Comparison of ENCODE assay signal across 25 mouse cellular contexts in the genomic region with DNA sequence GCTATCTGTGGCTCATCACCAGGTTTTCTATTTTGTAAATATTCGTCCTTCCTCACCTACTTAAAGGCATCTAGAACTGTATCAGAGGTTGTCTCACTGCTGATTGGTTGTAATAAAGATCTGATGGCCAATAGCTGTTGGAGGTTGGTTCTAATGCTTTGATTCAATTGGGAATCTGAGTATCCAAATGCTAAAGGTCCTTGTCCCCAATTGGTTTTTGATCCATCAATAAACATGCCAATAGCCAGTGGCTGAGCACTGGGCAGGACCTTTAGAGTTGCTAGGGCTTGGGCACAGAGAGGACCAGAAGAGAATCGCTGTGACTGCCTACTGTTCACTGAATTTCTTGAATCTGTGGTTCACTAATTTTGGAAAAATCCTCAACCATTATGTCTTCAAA. TPM values are rescaled to one million over a fixed set of nuclear protein-coding genes. Genes with fewer than 3 reads are reported as not detected.
A peak's percentile ranks its signal among the peaks of the same experiment; 100 is the strongest.
DNase-seq lines count a peak whose midpoint lies in the region; ATAC-seq lines count a peak whose summit lies in the region.
"Had no signal": no experiment of that assay in that cellular context is flagged by ENCODE, and none has a peak within 500 bp of the region (broad histone marks: within the 10 kb centered on the region; RNA-seq: fewer than 3 reads in every experiment).

No protein-coding gene starts in this region.

- H3K36me3 ChIP-seq in midbrain, embryonic 11.5 days (ENCODE audit: control insufficient read depth, insufficient read depth, low read length) = peaks cover 3% of the 10 kb centered on the region; the same call in 1 of the 2 replicates
- peaks cover 14% of the 10 kb centered on the region for H3K36me3 ChIP-seq in midbrain, embryonic 16.5 days (ENCODE audit: control insufficient read depth, insufficient read depth, low read length)

- H3K4me1 ChIP-seq in midbrain, embryonic 11.5 days (ENCODE audit: control insufficient read depth, insufficient read depth, low read length) = no peaks in the 10 kb centered on the region
- no peaks in the 10 kb centered on the region for H3K4me1 ChIP-seq in midbrain, embryonic 16.5 days (ENCODE audit: control insufficient read depth, insufficient read depth, low read length)
- H3K4me1 ChIP-seq: embryonic facial prominence, embryonic 10.5 days; embryonic facial prominence, embryonic 13.5 days; hindbrain, embryonic 12.5 days; hindbrain, embryonic 15.5 days had no signal

- 71% methylated on average over 2 of the region's 2 CpGs for WGBS in midbrain, embryonic 11.5 days
- 69% methylated on average over 2 of the region's 2 CpGs for WGBS in midbrain, embryonic 16.5 days

- no peak overlapping the region for H3K4me2 ChIP-seq in midbrain, embryonic 11.5 days
- no peak overlapping the region for H3K4me2 ChIP-seq in midbrain, embryonic 16.5 days (ENCODE audit: low read length)
- H3K4me2 ChIP-seq: embryonic facial prominence, embryonic 13.5 days; forebrain, embryonic 13.5 days; heart, embryonic 11.5 days; hindbrain, embryonic 12.5 days; hindbrain, embryonic 15.5 days had no signal

- no peak for ATAC-seq in midbrain, embryonic 11.5 days (ENCODE audit: low FRiP score)
- no peak for ATAC-seq in midbrain, embryonic 16.5 days
- no peak for ATAC-seq in megakaryocyte, adult 5-6 weeks (ENCODE audit: poor library complexity, severe bottlenecking)
- ATAC-seq: CD4-positive, CD25-positive, alpha-beta regulatory T cell, adult 4 months; forebrain, embryonic 13.5 days; intestine, postnatal 0 days had no signal

- H3K27ac ChIP-seq in midbrain, embryonic 11.5 days (ENCODE audit: low read depth, low read length) = no peak overlapping the region
- H3K27ac ChIP-seq in midbrain, embryonic 16.5 days (ENCODE audit: low read length) = no peak overlapping the region
- H3K27ac ChIP-seq: embryonic facial prominence, embryonic 10.5 days; embryonic facial prominence, embryonic 13.5 days; forebrain, embryonic 13.5 days; gastrocnemius, adult 2 months; hindbrain, embryonic 12.5 days; hindbrain, embryonic 15.5 days had no signal

- no peak overlapping the region for H3K4me3 ChIP-seq in midbrain, embryonic 11.5 days (ENCODE audit: low read depth, low read length)
- H3K4me3 ChIP-seq in midbrain, embryonic 16.5 days (ENCODE audit: low read depth, low read length) = no peak overlapping the region
- H3K4me3 ChIP-seq: embryonic facial prominence, embryonic 10.5 days; embryonic facial prominence, embryonic 13.5 days; erythroblast, embryonic 14.5 days; forebrain, embryonic 13.5 days; gastrocnemius, adult 2 months; hindbrain, embryonic 12.5 days; hindbrain, embryonic 15.5 days had no signal

- DNase-seq in midbrain, embryonic 11.5 days (ENCODE audit: low spot score, missing footprints) = peak; percentile 2
- peak; percentile 83 for DNase-seq in ES-CJ7 (ENCODE audit: low read depth, low spot score)
- peak; percentile 81 for DNase-seq in ZHBTc4 (ENCODE audit: low read depth, low spot score)
- DNase-seq in cerebellum, adult 18-20 months = no peak
- DNase-seq: adrenal gland, adult 8-10 months; adrenal gland, postnatal 25 days; cerebellum, adult 2 months; cerebellum, adult 9-11 months; cerebellum, postnatal 36 days; embryo, embryonic 11 days; gastrocnemius, adult 2 months; gastrocnemius, postnatal 14 days; heart, adult 11 months had no signal

- no peak overlapping the region for H3K9ac ChIP-seq in midbrain, embryonic 11.5 days (ENCODE audit: low read length)
- H3K9ac ChIP-seq in midbrain, embryonic 16.5 days (ENCODE audit: low read depth, low read length) = no peak overlapping the region
- H3K9ac ChIP-seq: embryonic facial prominence, embryonic 13.5 days; forebrain, embryonic 13.5 days; forebrain, postnatal 0 days; hindbrain, embryonic 12.5 days; hindbrain, embryonic 15.5 days had no signal

- H3K27me3 ChIP-seq in midbrain, embryonic 11.5 days (ENCODE audit: control insufficient read depth, insufficient read depth, low read length) = no peaks in the 10 kb centered on the region
- H3K27me3 ChIP-seq in midbrain, embryonic 16.5 days (ENCODE audit: control insufficient read depth, insufficient read depth, low read depth, low read length) = no peaks in the 10 kb centered on the region
- H3K27me3 ChIP-seq: embryonic facial prominence, embryonic 13.5 days; forebrain, embryonic 13.5 days; hindbrain, embryonic 12.5 days; hindbrain, embryonic 15.5 days had no signal

- H3K9me3 ChIP-seq in midbrain, embryonic 11.5 days (ENCODE audit: control insufficient read depth, low read length) = no peaks in the 10 kb centered on the region
- H3K9me3 ChIP-seq in midbrain, embryonic 16.5 days (replicated peaks; ENCODE audit: control insufficient read depth, low read length, poor library complexity, severe bottlenecking) = no peaks in the 10 kb centered on the region
- H3K9me3 ChIP-seq: embryonic facial prominence, embryonic 10.5 days; embryonic facial prominence, embryonic 13.5 days; forebrain, embryonic 13.5 days; hindbrain, embryonic 12.5 days; hindbrain, embryonic 15.5 days had no signal

RNA-seq across cellular contexts. Expression of a gene that starts 10.2 kb away (rescaled TPM):
- 10.6 and 12.6 TPM in 2 replicates for polyA plus RNA-seq in midbrain, embryonic 11.5 days (2014; fragmentation: Nextera tagmentation; extraction: Ambion mirVana)
- polyA plus RNA-seq in midbrain, embryonic 16.5 days (2015; fragmentation: Nextera tagmentation; extraction: Ambion mirVana) = 24.4 and 26.7 TPM in 2 replicates
- 6.7 and 6.9 TPM in 2 replicates for total RNA-seq in megakaryocyte, adult 5-6 weeks (2015)
- 2.9 and 3.5 TPM in 2 replicates for total RNA-seq in megakaryocyte, adult 5-6 weeks (2017)

RNA-seq across cellular contexts. Expression of a gene that starts 35.7 kb away (rescaled TPM):
- 8.6 and 10.8 TPM in 2 replicates for polyA plus RNA-seq in midbrain, embryonic 11.5 days (2014; fragmentation: Nextera tagmentation; extraction: Ambion mirVana)
- polyA plus RNA-seq in midbrain, embryonic 16.5 days (2015; fragmentation: Nextera tagmentation; extraction: Ambion mirVana) = 7.4 and 7.7 TPM in 2 replicates
- 1.5 and 1.7 TPM in 2 replicates for total RNA-seq in megakaryocyte, adult 5-6 weeks (2015)
- total RNA-seq in megakaryocyte, adult 5-6 weeks (2017) = 0.37 and 2.0 TPM in 2 replicates
- polyA plus RNA-seq: erythroblast, embryonic 14.5 days had no signal

RNA-seq across cellular contexts. Expression of a gene that starts 37.3 kb away (rescaled TPM):
- polyA plus RNA-seq in midbrain, embryonic 11.5 days (2014; fragmentation: Nextera tagmentation; extraction: Ambion mirVana) = 14.7 and 15.3 TPM in 2 replicates
- 14.0 and 14.7 TPM in 2 replicates for polyA plus RNA-seq in midbrain, embryonic 16.5 days (2015; fragmentation: Nextera tagmentation; extraction: Ambion mirVana)
- total RNA-seq in megakaryocyte, adult 5-6 weeks (2015) = 2.0 and 3.1 TPM in 2 replicates
- 4.3 and 4.8 TPM in 2 replicates for total RNA-seq in megakaryocyte, adult 5-6 weeks (2017)

RNA-seq across cellular contexts. Expression of a gene that starts 40.0 kb away (rescaled TPM):
- 11.7 and 13.0 TPM in 2 replicates for polyA plus RNA-seq in midbrain, embryonic 11.5 days (2014; fragmentation: Nextera tagmentation; extraction: Ambion mirVana)
- polyA plus RNA-seq in midbrain, embryonic 16.5 days (2015; fragmentation: Nextera tagmentation; extraction: Ambion mirVana) = 3.4 and 4.3 TPM in 2 replicates
- total RNA-seq in megakaryocyte, adult 5-6 weeks (2015) = 4.9 and 7.0 TPM in 2 replicates
- 14.6 and 15.1 TPM in 2 replicates for total RNA-seq in megakaryocyte, adult 5-6 weeks (2017)

Comparison
In these comparisons a context has a peak if more than half of its experiments do, and no peak if none do; other contexts are left out.
1. DNase-seq: peak in midbrain, embryonic 11.5 days (single experiment), ES-CJ7 (single experiment) and ZHBTc4 (single experiment); none in cerebellum, adult 18-20 months (0 of 2).